14 mouse cellular contexts compared by ENCODE assay signal in the genomic region with DNA sequence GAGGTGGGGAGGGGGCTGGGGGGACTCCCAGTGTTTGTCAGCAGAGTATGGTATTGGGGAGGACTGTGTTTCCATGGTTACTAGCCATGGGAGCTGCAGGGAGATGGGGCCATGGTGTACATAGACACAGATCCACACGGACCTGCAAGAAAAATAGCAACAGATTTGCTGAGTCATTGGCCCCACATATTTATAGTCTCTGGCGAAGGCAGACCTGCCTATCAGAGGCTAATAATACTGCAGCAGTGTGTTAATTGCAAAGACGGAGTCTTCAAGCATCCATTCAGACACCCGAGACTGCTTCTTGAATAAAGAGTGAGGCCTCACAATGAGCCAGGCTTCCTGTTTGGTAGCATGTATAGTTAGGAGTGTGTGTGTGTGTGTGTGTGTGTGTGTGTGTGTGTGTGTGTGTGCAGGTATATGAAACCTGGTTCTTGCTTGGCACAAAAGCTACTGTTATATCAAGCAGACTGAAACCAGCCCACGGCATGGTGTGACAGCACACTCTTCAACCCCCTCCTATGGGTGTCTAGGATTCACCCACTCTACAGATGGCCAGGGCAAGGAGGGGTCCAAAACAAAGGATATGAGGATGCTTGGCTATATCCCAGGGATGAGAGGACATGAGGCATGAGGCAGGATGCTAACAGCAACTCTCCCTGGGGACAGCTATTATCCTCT. TPM values are rescaled to one million over a fixed set of nuclear protein-coding genes. Genes with fewer than 3 reads are reported as not detected.
DNase-seq lines count a peak whose midpoint lies in the region; ATAC-seq and TF ChIP-seq lines count a peak whose summit lies in the region.
"Had no signal": no experiment of that assay in that cellular context is flagged by ENCODE, and none has a peak within 500 bp of the region (broad histone marks: within the 10 kb centered on the region; RNA-seq: fewer than 3 reads in every experiment).

No protein-coding gene starts in this region.

- H3K4me3 ChIP-seq in forebrain, embryonic 15.5 days, result no peak overlapping the region
- H3K4me3 ChIP-seq in forebrain, embryonic 12.5 days (replicated peaks), result no peak overlapping the region
- H3K4me3 ChIP-seq in hindbrain, embryonic 15.5 days, result no peak overlapping the region
- H3K4me3 ChIP-seq in hindbrain, embryonic 13.5 days, result no peak overlapping the region
- H3K4me3 ChIP-seq: liver, embryonic 12.5 days; myocyte had no signal

- H3K4me1 ChIP-seq in forebrain, embryonic 15.5 days, result peaks cover 15% of the 10 kb centered on the region
- peaks cover 9% of the 10 kb centered on the region for H3K4me1 ChIP-seq in forebrain, embryonic 12.5 days
- peaks cover 17% of the 10 kb centered on the region for H3K4me1 ChIP-seq in hindbrain, embryonic 15.5 days (replicated peaks)
- peaks cover 15% of the 10 kb centered on the region for H3K4me1 ChIP-seq in hindbrain, embryonic 13.5 days (replicated peaks)
- H3K4me1 ChIP-seq: liver, embryonic 12.5 days had no signal

- 0 out of 2 replicates have a peak overlapping the region, but pooled peaks have one; percentile 5 for H3K27ac ChIP-seq in forebrain, embryonic 15.5 days (replicated peaks)
- no peak overlapping the region for H3K27ac ChIP-seq in forebrain, embryonic 12.5 days
- H3K27ac ChIP-seq in hindbrain, embryonic 15.5 days (replicated peaks), result 0 out of 2 replicates have a peak overlapping the region, but pooled peaks have one; percentile 34
- H3K27ac ChIP-seq in hindbrain, embryonic 13.5 days, result no peak overlapping the region
- H3K27ac ChIP-seq: liver, embryonic 12.5 days had no signal

- TF ChIP-seq CTCF in brain, embryonic 14.5 days (IDR thresholded peaks at IDR 0.05; ENCODE audit: borderline replicate concordance, extremely low read depth, insufficient read depth, insufficient read length), result no peak

- no peaks in the 10 kb centered on the region for H3K27me3 ChIP-seq in forebrain, embryonic 15.5 days
- no peaks in the 10 kb centered on the region for H3K27me3 ChIP-seq in forebrain, embryonic 12.5 days
- H3K27me3 ChIP-seq in hindbrain, embryonic 15.5 days, result no peaks in the 10 kb centered on the region
- H3K27me3 ChIP-seq in hindbrain, embryonic 13.5 days, result 0 out of 2 replicates have a peak, but pooled peaks cover 2% of the 10 kb centered on the region
- H3K27me3 ChIP-seq: liver, embryonic 12.5 days had no signal

- intact Hi-C loops in left cerebral cortex, postnatal 36 days (cut with DNase I), result loop anchor here (1.0 kb wide), 1 partner anchor 28 kb away; no protein-coding TSS in a partner anchor

- 0 out of 2 replicates have a peak, but pooled peaks have one; percentile 53 for ATAC-seq in forebrain, embryonic 15.5 days (replicated peaks)
- no peak; the same call in 1 of the 2 replicates for ATAC-seq in forebrain, embryonic 12.5 days (ENCODE audit: low FRiP score)
- peak; percentile 73 for ATAC-seq in hindbrain, embryonic 15.5 days (ENCODE audit: low FRiP score, low read depth)
- ATAC-seq in hindbrain, embryonic 13.5 days (ENCODE audit: low FRiP score), result no peak
- ATAC-seq: liver, embryonic 12.5 days had no signal

- no peaks in the 10 kb centered on the region for H3K9me3 ChIP-seq in forebrain, embryonic 15.5 days
- no peaks in the 10 kb centered on the region for H3K9me3 ChIP-seq in forebrain, embryonic 12.5 days
- no peaks in the 10 kb centered on the region for H3K9me3 ChIP-seq in hindbrain, embryonic 15.5 days
- H3K9me3 ChIP-seq in hindbrain, embryonic 13.5 days, result no peaks in the 10 kb centered on the region
- H3K9me3 ChIP-seq: liver, embryonic 12.5 days had no signal

- no peak overlapping the region for H3K9ac ChIP-seq in forebrain, embryonic 15.5 days (replicated peaks)
- no peak overlapping the region for H3K9ac ChIP-seq in forebrain, embryonic 12.5 days
- no peak overlapping the region for H3K9ac ChIP-seq in hindbrain, embryonic 15.5 days
- no peak overlapping the region for H3K9ac ChIP-seq in hindbrain, embryonic 13.5 days
- H3K9ac ChIP-seq: liver, embryonic 12.5 days had no signal

- peak; percentile 71 for DNase-seq in brain, embryonic 14.5 days (ENCODE audit: low read depth)
- peak; percentile 37 to 50 for DNase-seq in left cerebral cortex, postnatal 36 days (ENCODE audit: low spot score in 2 of 2)
- no peak for DNase-seq in spleen, adult 12 weeks (ENCODE audit: low spot score)
- DNase-seq in adrenal gland, adult 8-10 months, result no peak
- DNase-seq: kidney, adult 18-20 months; lung, postnatal 14 days had no signal

- no peaks in the 10 kb centered on the region for H3K36me3 ChIP-seq in forebrain, embryonic 15.5 days
- no peaks in the 10 kb centered on the region for H3K36me3 ChIP-seq in forebrain, embryonic 12.5 days (replicated peaks)
- no peaks in the 10 kb centered on the region for H3K36me3 ChIP-seq in hindbrain, embryonic 15.5 days
- H3K36me3 ChIP-seq in hindbrain, embryonic 13.5 days, result no peaks in the 10 kb centered on the region
- H3K36me3 ChIP-seq: liver, embryonic 12.5 days had no signal

- WGBS in forebrain, embryonic 15.5 days, result 21% methylated on average over 5 of the region's 5 CpGs
- WGBS in forebrain, embryonic 12.5 days, result 37% methylated on average over 5 of the region's 5 CpGs
- 41% methylated on average over 5 of the region's 5 CpGs for WGBS in hindbrain, embryonic 15.5 days
- WGBS in hindbrain, embryonic 13.5 days, result 58% methylated on average over 5 of the region's 5 CpGs

- TF ChIP-seq POLR2A in brain, embryonic 14.5 days (IDR thresholded peaks at IDR 0.05; ENCODE audit: borderline replicate concordance, extremely low read depth, insufficient read depth, insufficient read length, poor library complexity, severe bottlenecking), result no peak

- H3K4me2 ChIP-seq in forebrain, embryonic 15.5 days (replicated peaks), result no peak overlapping the region
- no peak overlapping the region for H3K4me2 ChIP-seq in forebrain, embryonic 12.5 days
- H3K4me2 ChIP-seq in hindbrain, embryonic 15.5 days, result no peak overlapping the region
- no peak overlapping the region for H3K4me2 ChIP-seq in hindbrain, embryonic 13.5 days
- H3K4me2 ChIP-seq: liver, embryonic 12.5 days had no signal

RNA-seq across cellular contexts. Expression of a gene that starts 20.9 kb away (rescaled TPM):
- 6.7 and 7.7 TPM in 2 replicates for polyA plus RNA-seq in forebrain, embryonic 15.5 days (2015; fragmentation: Nextera tagmentation; extraction: Ambion mirVana)
- 4.0 and 4.7 TPM in 2 replicates for polyA plus RNA-seq in forebrain, embryonic 12.5 days (2016; fragmentation: Nextera tagmentation; extraction: Ambion mirVana)
- 12.9 and 14.5 TPM in 2 replicates for polyA plus RNA-seq in hindbrain, embryonic 15.5 days (2015; fragmentation: Nextera tagmentation; extraction: Ambion mirVana)
- polyA plus RNA-seq in hindbrain, embryonic 13.5 days (2015; fragmentation: Nextera tagmentation; extraction: Ambion mirVana), result 5.0 and 6.8 TPM in 2 replicates
- polyA plus RNA-seq in brain, embryonic 14.5 days (2012; rRNA removed), result 34.7 and 45.2 TPM in 2 replicates
- 100 to 1,000 TPM; 218 to 232 TPM for total RNA-seq in left cerebral cortex, postnatal 36 days (2021)
- 10 to 100 TPM; 10.8 to 13.7 (median 12.4) TPM for total RNA-seq in adrenal gland, adult 8-10 months (2022)
- total RNA-seq: common myeloid progenitor, adult 5-6 weeks; granulocyte monocyte progenitor cell, adult 5-6 weeks had no signal

Comparison
In these comparisons a context has a peak if more than half of its experiments do, and no peak if none do; other contexts are left out.
1. ATAC-seq: peak in forebrain, embryonic 15.5 days (single experiment) and hindbrain, embryonic 15.5 days (single experiment); none in forebrain, embryonic 12.5 days (single experiment) and hindbrain, embryonic 13.5 days (single experiment).
2. H3K27ac ChIP-seq: peak in forebrain, embryonic 15.5 days (single experiment) and hindbrain, embryonic 15.5 days (single experiment); none in forebrain, embryonic 12.5 days (single experiment) and hindbrain, embryonic 13.5 days (single experiment).
3. DNase-seq: peak in brain, embryonic 14.5 days (single experiment) and left cerebral cortex, postnatal 36 days (2 of 2); none in spleen, adult 12 weeks (single experiment) and adrenal gland, adult 8-10 months (single experiment).